Mouse (Mus musculus) cerebellum, adult 11-12 months (tissue): ENCODE measurements around the gene Bcat1.

Source experiments
- DNase-seq: peaks from one replicate; pipeline ENCODE4 v3.0.0; 2022

Bcat1 gene

GRCm38 (mm10) chr6:145091998-145092397 is 16.0 kb upstream of the Bcat1 start:
- no peak for DNase-seq

- no peak for DNase-seq
These were observed 14.9 kb upstream of the Bcat1 start for GRCm38 (mm10) chr6:145090928-145091327.

GRCm38 (mm10) chr6:145090201-145090863 is 14.3 kb upstream of the Bcat1 start:
- DNase-seq = no peak

- no peak for DNase-seq
These were observed 13.4 kb upstream of the Bcat1 start for GRCm38 (mm10) chr6:145089373-145089772.

- no peak for DNase-seq
These were observed 12.6 kb upstream of the Bcat1 start for GRCm38 (mm10) chr6:145088451-145089113.

- DNase-seq = no peak
These were observed 8.5 kb upstream of the Bcat1 start for GRCm38 (mm10) chr6:145084343-145085117.

GRCm38 (mm10) chr6:145081721-145082120 is 5.7 kb upstream of the Bcat1 start:
- DNase-seq = no peak

GRCm38 (mm10) chr6:145079087-145079759 is 3.2 kb upstream of the Bcat1 start:
- DNase-seq = no peak

- no peak for DNase-seq
These were observed 302 bp upstream of the Bcat1 start for GRCm38 (mm10) chr6:145076286-145076685.

- DNase-seq = no peak
These were observed 866 bp downstream of the Bcat1 start for GRCm38 (mm10) chr6:145075088-145075547.

GRCm38 (mm10) chr6:145074461-145074860 is 1.5 kb downstream of the Bcat1 start:
- DNase-seq = no peak

- DNase-seq = no peak
These were observed 6.1 kb downstream of the Bcat1 start for GRCm38 (mm10) chr6:145069921-145070320.

- DNase-seq = no peak
These were observed 6.6 kb downstream of the Bcat1 start for GRCm38 (mm10) chr6:145069397-145069796.

GRCm38 (mm10) chr6:145067679-145068078 is 8.3 kb downstream of the Bcat1 start:
- DNase-seq = no peak

- DNase-seq = no peak
These were observed 9.6 kb downstream of the Bcat1 start for GRCm38 (mm10) chr6:145066416-145066815.

- DNase-seq = no peak
These were observed 10.6 kb downstream of the Bcat1 start for GRCm38 (mm10) chr6:145065301-145065845.

GRCm38 (mm10) chr6:145064104-145064503 is 11.9 kb downstream of the Bcat1 start:
- no peak for DNase-seq

- DNase-seq = no peak
These were observed 12.6 kb downstream of the Bcat1 start for GRCm38 (mm10) chr6:145063212-145063868.

GRCm38 (mm10) chr6:145062763-145063162 is 13.2 kb downstream of the Bcat1 start:
- no peak for DNase-seq

- DNase-seq = no peak
These were observed 14.6 kb downstream of the Bcat1 start for GRCm38 (mm10) chr6:145061361-145061760.

GRCm38 (mm10) chr6:145056102-145056501 is 19.9 kb downstream of the Bcat1 start:
- DNase-seq = no peak

- DNase-seq = no peak
These were observed 20.6 kb downstream of the Bcat1 start for GRCm38 (mm10) chr6:145055277-145055858.
